Mouse (Mus musculus) left cerebral cortex, adult 2 months (tissue): ENCODE measurements around the gene Mid1. TPM values are rescaled to one million over a fixed set of nuclear protein-coding genes. Genes with fewer than 3 reads are reported as not detected.

Source experiments
- DNase-seq, 2 experiments: peaks; one replicate each; pipeline ENCODE4 v3.0.0; 2021 to 2022; ENCODE audit warnings: low spot score in 2 of 2, mixed read lengths in 1 of 2; ENCODE audit errors: extremely low spot score in 1 of 2
- H3K27ac ChIP-seq: fragments of 200-600 bp; 2 replicates; pipeline ENCODE4 v1.8.1; 2022
- H3K4me3 ChIP-seq: fragments of 200-600 bp; 2 replicates; pipeline ENCODE4 v1.8.1; 2022
- CTCF ChIP-seq: fragments of 200-600 bp; IDR thresholded peaks from 2 replicates; pipeline ENCODE4 v1.8.1; 2022; ENCODE audit warnings: antibody characterized with exemption, mild to moderate bottlenecking, moderate library complexity
- intact Hi-C: fragments of 180-260 bp; cut with DNase I; formaldehyde crosslinking; loops from one replicate; pipeline ENCODE4 v1.15.1; 2025
- total RNA-seq, 2 experiments: library from RNA; stranded (reverse); gene quantifications; 2 replicates each; pipeline ENCODE4 v1.2.3; 2021

Gene Mid1
- total RNA-seq, 2 experiments from 2014 or later = 19.7 to 24.5 TPM

DNA sequence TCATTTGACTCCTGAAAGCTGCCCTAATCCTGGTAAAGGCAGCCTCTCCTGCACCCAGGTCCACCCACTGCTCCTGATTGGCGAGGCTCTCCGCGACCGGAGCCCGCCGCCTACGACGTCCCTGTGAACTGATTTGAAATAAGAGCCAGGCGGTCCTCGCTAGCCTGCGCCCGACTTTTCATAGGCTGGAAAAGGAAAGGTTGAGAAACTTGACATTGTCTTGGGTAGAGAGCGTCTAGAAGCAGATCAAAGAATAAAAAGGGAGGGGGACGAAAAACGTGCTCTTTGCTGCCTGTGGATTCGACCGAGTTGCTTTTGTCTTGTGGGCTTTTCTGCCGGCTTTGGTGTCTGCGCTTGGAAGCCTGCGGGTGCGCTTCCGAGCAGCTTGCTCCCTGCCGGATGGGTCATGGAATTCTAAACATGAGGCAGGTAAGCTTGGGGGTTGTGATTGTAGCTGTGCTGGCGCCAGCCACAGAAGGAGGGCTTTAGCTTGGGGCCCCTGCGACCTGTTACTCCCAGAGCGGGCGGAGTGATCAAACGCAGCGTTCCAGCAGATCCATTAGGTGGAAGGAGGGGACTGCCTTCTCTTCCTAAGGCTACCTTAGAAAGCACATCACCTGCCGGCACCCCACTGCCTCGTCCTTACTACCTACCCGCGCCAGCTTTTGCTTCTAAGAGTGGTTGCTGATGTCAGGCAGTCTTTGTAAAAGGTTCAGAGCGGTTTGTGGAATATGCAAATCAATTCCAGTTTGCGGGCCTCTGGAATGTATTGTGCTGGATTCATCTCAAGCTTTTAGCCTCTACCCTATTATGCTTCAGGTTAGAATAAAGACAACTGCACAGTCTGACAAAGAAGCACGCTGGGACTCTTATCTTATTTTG is 194.7 kb downstream of the Mid1 start:
- intact Hi-C loops = loop anchor here (5.0 kb wide), 2 partner anchors 52 to 82 kb away; no protein-coding TSS in a partner anchor
- no peak overlapping the region for H3K27ac ChIP-seq
- peak; percentile 41 to 73 for DNase-seq
- TF ChIP-seq CTCF = no peak; the same call in 1 of the 2 replicates
- peak overlapping the region; percentile 39 for H3K4me3 ChIP-seq

DNA sequence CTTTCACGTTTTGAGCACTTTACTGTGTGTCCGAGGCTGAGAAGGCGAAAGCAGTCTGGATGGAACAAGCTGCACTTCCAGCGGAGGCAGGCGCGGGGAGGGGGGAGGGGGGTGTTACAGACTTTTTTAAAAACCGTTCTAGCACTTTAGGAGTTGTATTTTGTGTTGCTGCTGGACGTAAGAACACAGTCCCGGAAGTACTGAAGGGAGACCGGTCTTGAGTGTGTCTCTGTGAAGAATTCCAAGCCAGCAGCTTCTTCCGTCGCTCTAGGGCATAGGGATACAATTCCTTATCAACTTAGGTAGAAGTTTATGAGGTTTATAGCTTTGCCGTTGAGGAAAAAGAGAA is 195.3 kb downstream of the Mid1 start:
- TF ChIP-seq CTCF = no peak
- intact Hi-C loops = loop anchor here (5.0 kb wide), 2 partner anchors 53 to 83 kb away; no protein-coding TSS in a partner anchor

DNA sequence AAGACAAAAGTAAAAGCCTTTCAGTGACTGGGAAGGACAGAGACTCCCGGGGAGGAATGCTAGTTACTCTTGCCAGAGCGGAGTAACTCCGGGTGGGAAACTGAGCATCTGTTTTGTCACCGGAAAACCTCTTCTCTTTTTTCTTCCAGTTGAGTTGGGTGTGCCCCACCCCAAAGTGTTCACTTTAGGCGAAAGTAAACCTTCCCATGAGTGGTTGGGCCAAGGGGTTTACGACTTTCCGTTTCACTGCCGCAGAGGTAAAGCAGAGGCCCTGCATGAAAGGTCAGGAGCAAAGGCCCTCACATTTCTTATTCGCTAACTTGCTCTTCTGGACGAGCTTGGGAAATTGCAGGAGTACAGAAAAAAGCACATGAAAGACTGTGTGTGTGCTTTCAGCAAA is 195.8 kb downstream of the Mid1 start:
- peak overlapping the region; percentile 39 for H3K4me3 ChIP-seq
- DNase-seq = no peak
- intact Hi-C loops = loop anchor here (5.0 kb wide), 2 partner anchors 54 to 84 kb away; no protein-coding TSS in a partner anchor
- TF ChIP-seq CTCF = no peak
- 0 out of 2 replicates have a peak overlapping the region, but pooled peaks have one; percentile 32 for H3K27ac ChIP-seq

More for the DNA sequence above, 195.3 kb downstream of the Mid1 start:
- no peak for DNase-seq
- Histone ChIP-seq H3K27ac (no peak overlapping the region), H3K4me3 (peak overlapping the region; percentile 39)

DNA sequence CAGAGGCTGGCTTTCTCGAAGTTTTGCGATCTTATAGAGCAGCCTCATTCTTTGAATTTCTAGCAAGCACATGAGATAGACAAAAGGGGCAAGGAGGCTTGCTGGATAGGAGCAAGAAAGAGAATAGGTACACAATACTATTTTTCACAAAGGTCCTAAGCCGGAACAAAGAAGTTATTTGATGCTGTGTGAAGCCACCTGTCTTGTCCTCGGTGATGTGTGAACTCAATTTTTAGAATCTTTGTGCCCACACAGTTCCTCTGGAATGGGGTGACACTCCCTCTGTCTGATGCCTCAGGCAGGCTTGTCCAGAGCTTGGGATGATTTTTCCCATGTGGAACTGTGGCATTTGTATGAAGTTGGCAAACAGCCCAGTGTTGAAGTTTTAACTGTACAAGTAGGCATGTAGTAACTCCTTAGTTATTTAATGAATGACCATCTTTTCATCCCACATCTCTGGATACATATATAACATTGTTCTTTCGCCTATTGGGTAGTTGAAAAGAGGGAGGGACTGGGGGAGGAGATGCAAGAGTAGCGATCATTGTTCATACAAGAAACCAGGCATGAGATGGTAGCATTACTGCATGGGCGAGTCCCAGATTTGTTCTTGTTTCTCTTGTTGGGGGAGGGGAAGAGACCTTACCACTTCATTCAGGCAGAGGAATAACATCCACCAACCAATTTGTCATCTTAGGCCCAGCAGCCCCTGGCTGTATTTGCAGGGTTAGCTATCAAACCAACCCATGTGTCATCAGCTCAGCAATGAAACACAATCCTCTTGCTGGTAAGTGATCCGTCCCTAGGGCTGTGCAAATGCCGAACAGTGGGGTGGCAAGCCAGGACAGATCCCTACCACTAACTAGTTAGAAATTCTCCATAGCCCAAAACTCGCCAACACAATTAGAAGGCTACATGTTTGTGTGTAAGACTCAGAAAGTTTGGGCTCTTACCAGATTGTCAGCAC is 196.5 kb downstream of the Mid1 start:
- H3K27ac ChIP-seq = no peak overlapping the region
- DNase-seq = no peak
- intact Hi-C loops = loop anchor here (5.0 kb wide), 2 partner anchors 54 to 84 kb away; no protein-coding TSS in a partner anchor
- no peak overlapping the region for H3K4me3 ChIP-seq
- no peak for TF ChIP-seq CTCF

DNA sequence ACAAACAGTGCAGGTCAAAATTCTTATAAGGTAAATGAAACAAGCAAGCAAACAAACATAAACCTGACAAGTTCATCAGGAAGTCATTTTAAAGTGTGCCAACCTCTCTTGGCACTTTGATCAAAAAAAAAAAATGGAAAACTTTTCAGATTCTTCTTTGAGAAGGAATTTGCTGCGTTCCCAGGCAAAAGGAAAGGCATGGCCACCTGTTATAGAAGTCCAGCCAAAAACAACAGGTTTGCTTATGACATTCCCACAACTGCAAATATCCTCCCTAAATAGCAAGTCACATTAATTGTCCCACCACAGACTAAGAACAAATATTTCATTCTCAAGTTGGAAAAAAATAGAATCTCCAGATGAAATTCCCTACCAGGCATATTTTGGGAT is 197.2 kb downstream of the Mid1 start:
- Histone ChIP-seq H3K4me3 (no peak overlapping the region), H3K27ac (no peak overlapping the region)
- intact Hi-C loops = loop anchor here (5.0 kb wide), 2 partner anchors 55 to 85 kb away; no protein-coding TSS in a partner anchor
- TF ChIP-seq CTCF = no peak
- no peak for DNase-seq

DNA sequence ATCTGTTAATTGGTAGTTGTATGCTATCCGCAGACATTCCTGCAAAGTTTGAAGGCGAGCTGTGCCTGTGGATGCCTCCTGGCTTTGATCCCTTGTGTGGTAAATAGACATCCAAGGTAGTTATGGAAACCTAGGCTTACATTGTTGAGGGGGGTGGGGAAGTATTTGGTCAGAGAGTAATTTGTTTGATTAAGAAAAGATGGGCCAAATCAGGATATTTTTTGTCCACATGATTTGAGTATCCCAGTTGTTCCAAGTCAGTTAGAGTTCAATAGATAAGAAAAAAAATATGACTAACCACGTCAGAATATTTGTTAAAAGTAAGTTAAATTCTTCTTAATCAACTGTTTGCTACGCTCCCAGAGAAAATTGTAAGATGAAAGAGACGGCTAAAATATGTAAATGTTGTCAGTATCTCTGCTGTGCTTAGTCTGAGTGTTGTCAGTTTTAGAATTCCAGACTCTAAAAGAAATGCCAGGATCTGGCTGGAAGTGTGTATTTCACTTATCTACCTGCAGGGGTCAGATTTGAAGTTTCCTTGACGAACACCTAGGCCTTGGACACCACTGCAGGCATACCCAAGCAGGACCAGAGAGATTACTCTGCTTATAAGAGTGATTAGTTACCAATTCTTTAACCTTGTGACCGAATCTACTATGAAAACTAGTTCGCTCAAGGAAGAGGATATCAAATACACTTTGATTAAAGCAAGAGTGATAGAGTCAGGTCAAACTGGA is 198.7 kb downstream of the Mid1 start:
- peak; percentile 40 for TF ChIP-seq CTCF
- Histone ChIP-seq H3K27ac (no peak overlapping the region), H3K4me3 (no peak overlapping the region)
- intact Hi-C loops = loop anchor here (5.0 kb wide), 2 partner anchors 56 to 86 kb away; no protein-coding TSS in a partner anchor
- DNase-seq = no peak

DNA sequence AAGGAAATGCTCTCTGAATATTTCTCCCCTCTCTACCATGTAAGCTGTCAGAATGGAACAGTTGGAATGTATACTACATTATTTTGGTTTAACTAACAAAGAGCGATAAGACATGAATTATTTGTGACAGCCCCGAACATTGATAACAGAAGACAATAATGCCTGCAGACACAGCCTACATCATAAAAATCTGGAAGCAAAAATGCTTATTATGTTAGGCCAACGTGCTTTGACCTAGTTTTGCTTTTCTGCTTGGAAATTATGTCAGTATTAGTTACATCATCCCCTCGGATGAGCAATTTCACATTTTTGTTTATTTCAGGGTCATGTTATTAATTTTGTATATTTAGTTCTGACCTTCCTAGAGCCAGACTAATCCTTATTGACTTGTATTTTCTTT is 205.5 kb downstream of the Mid1 start:
- no peak overlapping the region for H3K27ac ChIP-seq
- H3K4me3 ChIP-seq = no peak overlapping the region
- intact Hi-C loops = no loop called here
- TF ChIP-seq CTCF = no peak
- DNase-seq = no peak

DNA sequence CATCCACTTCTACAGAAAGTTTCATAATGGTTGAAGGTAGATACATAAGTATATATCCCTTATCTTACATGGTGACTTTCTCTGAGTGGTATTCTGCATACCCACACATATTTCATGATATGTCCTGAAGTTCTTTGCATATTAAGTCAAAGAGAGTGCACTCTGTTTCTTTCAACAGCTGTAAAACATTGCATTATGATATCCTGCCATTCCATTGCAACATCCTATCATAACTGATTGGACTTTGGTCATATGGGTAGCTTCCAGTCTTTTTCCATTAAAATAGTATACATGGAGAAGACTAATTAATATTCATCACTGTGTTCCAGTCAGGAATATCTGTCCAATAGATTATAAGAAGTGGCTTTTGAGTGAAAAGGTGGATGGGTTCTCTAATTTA is 207.1 kb downstream of the Mid1 start:
- intact Hi-C loops = no loop called here
- no peak overlapping the region for H3K27ac ChIP-seq
- TF ChIP-seq CTCF = no peak
- no peak for DNase-seq
- H3K4me3 ChIP-seq = no peak overlapping the region

DNA sequence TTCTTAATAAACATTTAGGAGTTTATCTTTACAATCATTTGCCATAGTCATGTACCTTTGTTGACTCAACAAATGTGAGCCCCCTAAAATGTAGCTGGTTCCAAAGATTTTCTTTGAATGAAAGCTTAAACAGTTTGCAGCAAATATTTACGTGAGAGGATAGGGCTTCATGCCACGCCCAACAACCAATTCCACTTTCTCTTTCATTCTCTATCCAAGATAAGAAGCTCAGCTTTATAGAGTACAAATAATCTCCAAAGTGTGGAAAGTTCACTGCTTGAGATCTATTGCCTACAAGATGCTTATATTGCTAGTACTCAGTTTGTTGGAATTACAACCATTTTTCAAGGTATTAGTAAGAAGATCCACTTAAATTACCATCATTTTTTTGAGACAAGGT is 207.6 kb downstream of the Mid1 start:
- TF ChIP-seq CTCF = no peak
- Histone ChIP-seq H3K4me3 (no peak overlapping the region), H3K27ac (no peak overlapping the region)
- DNase-seq = no peak
- intact Hi-C loops = no loop called here

DNA sequence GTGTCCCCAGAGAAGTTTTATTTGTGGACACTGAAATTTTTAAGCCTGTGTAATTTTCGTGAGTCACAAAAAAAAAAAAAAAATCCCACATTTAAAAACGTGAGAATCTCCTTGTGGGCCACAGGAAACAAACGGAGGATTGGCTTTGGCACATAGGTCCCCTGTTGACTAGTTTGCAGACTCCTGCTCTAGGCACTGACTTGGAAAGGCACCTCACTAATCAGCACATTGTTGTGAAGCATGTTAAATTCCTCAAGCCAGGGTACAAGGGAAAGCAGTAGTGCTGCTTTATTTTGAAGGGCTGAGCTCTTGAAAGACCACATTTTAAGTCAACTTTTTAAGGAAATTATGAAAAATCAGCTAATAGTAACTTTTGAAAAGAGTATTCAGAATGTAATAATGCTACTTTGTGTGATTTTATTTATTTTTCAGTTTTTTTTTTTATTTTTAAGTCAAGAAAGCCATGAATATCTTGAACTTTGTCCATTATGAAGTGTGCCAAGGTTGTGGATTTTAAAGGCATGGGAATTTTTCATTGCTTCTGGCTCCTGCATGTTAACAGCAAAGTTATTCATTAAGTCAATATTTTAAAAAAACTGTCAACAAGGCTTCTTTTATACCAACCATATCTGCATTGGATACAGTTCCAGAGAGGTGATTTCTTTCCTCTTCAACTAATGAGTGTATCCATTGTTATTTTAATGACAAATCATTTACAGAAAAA is 214.4 kb downstream of the Mid1 start:
- Histone ChIP-seq H3K4me3 (no peak overlapping the region), H3K27ac (no peak overlapping the region)
- DNase-seq = no peak
- TF ChIP-seq CTCF = no peak
- intact Hi-C loops = no loop called here
